Mouse (Mus musculus) 3T3-L1 (cell line): ENCODE measurements around the gene Col13a1.

Experiments
- DNase-seq: peaks from one replicate; pipeline ENCODE4 v3.0.0-alpha.2; 2015; ENCODE audit warnings: low read depth, low spot score

The Col13a1 gene

DNA sequence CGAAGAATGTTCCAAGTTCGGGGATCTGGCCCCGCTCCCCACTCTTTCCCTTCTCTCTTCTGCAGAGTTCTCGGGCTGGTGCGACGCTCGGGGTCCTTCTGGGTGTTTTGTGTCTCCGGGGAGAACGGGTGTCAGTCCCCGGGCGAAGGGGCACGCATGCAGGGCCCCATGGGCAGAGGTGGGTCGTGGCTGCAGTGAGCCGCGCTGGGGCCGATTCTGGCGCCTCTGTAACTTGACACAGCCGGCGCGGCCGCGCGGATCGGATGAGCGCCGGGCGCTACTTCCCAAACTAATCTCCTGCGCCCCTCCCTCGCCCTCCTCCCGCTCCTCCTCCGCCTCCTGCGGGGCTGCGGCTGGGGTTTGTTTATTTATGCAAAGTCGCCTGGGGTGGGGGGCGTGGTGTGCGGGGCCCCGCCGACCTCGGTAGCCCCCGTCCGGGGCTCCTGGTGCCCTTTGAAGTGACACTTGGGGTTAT lies at the start of gene Col13a1:
Col13a1 (minus strand) TSS at position 243 of the 475 bp plus-strand sequence.
- no peak for DNase-seq

DNA sequence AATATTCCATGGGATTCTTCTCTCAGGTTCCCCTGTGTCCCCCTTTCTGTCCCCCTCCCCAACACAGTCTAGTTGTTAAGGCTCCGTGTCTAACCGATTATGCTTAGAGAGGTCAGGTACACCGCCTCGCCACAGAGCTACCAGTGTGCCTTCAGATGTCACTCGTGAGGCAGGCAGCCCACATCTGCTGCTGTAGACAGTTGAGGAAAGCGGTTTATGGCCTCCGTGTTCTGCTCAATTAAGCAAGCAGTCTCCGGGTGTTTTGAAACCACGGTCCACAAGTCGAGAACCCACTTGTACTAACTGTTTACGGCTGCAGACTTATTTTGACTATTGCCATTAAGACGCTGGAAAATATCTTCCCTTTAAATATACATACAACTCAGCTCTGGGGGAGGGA lies 48.8 kb upstream of the Col13a1 start:
- no peak for DNase-seq

GRCm38 (mm10) chr10:62023821-62024551 lies 45.1 kb upstream of the Col13a1 start:
- DNase-seq = no peak

- DNase-seq = no peak
These were observed 41.2 kb upstream of the Col13a1 start for GRCm38 (mm10) chr10:62020068-62020620.

GRCm38 (mm10) chr10:62019386-62020067 lies 40.6 kb upstream of the Col13a1 start:
- no peak for DNase-seq

DNA sequence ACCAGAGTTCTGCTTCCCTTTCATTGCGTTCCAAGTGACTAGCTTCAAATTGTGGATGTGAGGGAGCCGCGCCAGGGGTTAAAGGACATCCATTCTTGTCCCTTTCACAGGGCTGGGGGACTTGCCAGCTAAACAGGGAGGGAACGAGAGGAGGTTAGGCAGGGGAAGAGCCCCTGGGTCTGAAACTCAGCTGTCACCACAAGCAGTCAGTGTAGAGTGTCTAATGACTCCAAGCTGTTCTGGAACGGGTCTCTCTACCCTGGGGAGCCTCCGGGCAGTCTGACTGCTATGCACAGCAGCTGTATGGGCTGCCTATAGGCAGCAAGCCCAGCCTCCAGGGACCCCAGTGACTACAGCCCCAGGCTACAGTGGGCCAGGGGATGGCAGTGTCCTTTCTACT lies 38.0 kb upstream of the Col13a1 start:
- DNase-seq = no peak

DNA sequence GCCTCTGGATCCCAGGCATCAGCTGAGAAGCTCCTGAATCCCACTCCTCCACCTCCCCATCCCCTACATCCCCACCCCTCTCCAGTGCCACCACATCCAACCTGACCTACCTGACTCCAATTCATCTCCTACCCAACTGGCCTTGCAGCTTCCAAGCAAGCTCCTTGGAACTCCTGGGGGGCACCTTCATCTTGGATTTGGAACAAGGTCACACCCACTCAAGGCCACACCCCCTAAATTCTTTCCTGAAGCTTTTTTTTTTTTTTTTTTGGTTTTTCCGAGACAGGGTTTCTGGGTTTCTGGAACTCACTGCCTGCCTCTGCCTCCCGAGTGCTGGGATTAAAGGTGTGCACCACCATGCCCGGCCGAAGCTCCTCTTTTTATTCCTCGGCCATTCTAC lies 34.3 kb upstream of the Col13a1 start:
- no peak for DNase-seq

- no peak for DNase-seq
These were observed 33.5 kb upstream of the Col13a1 start for GRCm38 (mm10) chr10:62012371-62012770.

GRCm38 (mm10) chr10:62009981-62010500 lies 31.1 kb upstream of the Col13a1 start:
- no peak for DNase-seq

DNA sequence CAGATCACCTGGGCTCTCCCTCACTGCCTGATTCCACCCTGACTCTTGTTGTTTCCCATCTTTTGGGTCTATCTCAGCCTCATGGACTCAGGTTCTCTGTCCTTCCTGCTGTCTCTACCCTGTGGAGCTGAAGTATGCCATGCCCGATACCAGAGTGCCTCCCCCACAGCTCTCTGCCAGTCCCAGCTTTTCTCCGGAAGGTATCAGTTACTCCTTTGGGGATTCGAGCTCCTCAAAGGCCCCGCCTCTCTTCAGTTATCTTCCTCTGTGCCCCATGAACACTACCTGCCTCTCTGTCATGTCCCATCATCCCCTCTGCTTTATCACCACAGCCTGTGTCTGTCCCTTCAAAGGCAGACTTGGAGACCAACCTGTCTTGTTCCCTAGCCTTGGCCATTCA lies 29.1 kb upstream of the Col13a1 start:
- DNase-seq = no peak

DNA sequence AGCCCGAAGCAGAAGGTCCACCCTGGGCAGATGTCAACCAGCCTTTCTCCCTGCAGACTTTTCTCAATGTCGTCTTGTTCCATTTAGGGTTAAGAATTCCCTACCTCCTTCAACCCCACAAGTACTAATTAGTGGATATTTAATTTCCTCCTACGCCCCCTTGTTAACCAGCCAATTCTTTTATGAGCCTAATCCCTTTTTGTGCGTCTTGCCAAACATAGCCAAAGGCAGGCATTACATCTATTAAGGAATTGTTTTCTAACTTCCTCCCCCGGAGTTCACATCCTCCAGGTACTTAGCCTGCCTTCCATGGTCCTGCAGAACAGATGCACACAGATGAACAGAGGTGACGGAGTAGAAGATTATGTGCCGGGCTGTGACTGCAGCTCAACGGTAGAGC lies 27.5 kb upstream of the Col13a1 start:
- DNase-seq = no peak

GRCm38 (mm10) chr10:62000216-62000615 lies 21.3 kb upstream of the Col13a1 start:
- no peak for DNase-seq

- DNase-seq = no peak
These were observed 20.9 kb upstream of the Col13a1 start for GRCm38 (mm10) chr10:61999766-62000165.

DNA sequence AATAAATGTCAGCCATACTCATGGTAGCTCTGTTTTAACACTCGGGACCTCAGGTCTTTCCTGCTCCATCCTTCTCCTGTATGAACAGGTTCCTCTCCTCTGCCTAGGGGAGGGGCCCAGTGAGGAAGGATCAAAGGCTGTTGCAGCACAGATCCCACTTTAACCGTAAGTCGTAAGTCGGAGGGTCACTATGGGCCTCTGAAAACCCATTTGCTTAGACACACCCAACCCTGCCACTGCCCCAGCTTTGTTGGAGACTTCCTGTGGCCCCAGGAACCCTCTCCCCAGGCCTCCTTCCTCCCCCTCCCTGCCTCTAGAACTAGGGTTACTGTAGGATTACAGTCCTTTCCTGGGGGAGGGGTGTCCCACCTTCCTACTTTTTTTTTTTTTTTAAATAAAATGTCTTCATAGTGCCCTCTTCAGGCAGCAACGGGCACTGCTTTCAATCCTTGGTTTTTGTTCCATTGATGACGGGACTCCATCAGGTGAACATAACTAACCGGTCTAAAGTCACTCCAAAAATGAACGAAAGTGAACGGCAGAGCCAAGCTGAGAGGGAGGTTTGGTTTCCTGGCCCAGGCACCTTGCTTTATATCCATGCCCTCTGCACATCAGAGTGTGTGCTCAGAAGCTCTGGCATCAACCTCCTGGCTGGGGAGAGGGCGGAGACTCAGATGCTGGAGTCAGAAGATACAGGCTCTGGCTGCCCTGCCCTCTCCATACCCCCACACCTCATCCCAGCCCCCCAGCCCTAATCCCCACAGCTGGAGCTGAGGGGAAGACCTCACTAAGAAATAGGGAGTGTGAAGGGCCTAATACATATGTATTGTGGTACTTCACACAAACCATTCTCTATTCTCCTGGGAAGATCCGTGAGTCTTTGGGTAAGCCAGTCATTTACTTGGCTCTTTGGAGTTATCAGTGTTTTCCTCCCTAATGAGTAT lies 12.8 kb upstream of the Col13a1 start:
- DNase-seq = peak; percentile 5

- DNase-seq = peak; percentile 81
These were observed 1.5 kb upstream of the Col13a1 start for GRCm38 (mm10) chr10:61980424-61980823.

DNA sequence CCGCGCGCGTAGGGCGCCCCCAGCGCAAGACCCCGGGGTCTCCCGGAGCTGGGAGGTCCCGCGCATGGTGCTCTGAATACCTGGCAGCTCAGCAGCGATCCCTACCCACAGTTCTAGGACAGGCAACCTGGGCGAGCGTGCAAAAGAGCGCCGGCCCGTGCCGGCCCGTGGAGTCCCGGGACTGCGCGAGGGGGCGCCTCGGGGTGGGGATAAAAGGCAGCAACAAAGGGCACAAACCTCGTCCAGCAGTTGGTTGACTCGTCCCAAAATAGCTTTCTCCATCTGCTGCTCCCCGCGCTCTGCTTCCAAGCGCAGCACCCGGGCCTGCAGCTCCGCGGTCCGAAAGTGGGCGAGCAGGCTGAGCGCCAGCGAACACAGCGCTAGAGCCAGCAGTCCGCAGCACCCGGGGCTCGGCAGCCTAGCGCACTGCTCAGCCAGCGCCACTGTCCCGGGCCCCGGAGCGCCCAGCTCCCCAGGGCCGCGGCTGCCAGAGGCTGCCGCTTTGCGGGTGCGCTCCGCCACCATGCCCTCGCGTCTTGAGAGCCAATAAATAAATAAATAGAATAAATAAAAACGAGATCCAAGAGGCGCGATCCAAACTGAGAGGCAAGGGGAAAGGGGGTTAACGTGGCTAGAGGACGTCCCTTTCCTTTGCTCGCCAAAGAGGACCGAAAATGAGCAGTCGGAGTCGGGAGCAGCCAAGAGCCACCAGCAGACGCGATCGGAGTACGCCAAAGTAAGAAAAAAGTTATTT lies 619 bp downstream of the Col13a1 start:
- DNase-seq = no peak

DNA sequence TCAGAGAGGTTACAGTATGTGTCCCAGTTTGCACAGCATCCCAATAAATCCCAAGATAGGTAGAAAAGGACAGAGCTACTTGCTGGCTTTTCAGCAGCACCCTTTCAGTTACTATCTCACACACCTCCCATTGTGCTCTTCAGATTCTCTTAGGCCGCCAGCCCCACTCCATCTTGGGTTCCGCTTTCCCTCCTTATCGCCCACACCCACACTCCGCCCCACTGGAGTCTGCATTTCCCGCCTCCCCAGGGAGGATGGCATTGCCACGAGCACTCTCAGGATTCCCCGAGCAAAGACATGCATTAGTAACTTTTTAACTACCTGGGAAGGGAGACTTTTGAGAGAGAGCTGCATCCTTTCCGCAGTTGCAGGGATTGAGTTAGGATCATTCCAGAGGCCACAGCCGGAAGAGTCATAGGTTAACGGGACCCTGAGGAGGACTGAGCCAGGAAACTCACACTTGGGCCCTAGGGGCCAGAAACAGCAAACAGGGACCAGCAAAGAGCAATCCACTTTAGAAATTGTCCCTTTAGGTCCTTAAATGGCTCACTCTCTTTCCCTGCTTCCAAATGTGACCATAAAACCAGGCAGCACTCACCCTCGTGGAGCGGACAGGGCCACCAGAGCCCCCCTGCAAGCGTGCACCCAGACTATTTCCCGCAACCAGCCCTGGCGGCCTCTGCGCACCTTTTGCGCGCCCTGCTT lies 1.4 kb downstream of the Col13a1 start:
- no peak for DNase-seq

DNA sequence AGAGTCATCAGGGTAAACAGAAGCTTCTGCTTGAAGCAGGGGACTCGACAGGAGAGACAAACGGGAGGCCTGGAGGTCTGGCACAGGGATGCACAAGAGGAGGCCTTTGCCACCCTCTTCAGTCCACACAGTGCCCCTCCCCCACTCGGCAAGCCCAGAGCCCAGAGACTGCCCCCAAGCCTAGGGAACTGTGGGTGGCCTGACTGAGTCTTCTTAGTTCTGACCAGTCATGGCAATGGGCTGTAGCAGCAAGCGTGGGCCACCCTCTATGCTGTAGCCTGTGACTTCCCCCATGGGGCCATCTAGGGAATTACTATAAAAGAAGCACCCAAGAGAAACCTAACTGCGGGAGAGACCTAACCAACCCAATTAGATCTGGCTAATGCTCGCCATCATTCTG lies 1.9 kb downstream of the Col13a1 start:
- DNase-seq = peak; percentile 3

- DNase-seq = no peak
These were observed 4.3 kb downstream of the Col13a1 start for GRCm38 (mm10) chr10:61974581-61974980.

DNA sequence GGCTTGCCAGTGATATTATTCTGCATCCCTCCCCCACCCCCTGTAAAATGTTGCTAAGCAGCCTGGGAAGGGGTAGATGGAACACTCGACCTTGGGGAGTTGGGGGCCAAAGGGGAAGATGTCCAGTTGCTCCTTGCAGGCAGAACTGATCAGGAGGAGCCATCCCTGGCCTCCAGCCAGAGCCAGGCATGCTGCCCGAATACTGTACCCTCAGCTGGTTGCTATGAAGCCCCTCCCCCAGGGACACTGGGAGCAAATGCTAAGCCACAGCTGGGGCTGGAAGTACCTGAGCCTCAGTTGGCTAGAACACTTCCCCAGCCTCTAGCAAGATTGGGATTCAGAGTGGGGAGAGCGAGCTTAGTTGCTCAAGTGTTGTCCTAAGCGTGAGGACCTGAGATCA lies 6.9 kb downstream of the Col13a1 start:
- no peak for DNase-seq
